Mouse (Mus musculus) testis, postnatal 10 days (tissue): ENCODE measurements around the gene H2-T24.
"Not testable (repeated sequence)": the region's sequence is repeated elsewhere in the genome, so short reads cannot be mapped to it uniquely, and the experiment has no call there.

Experiments
- DNase-seq: peaks from one replicate; pipeline ENCODE4 v3.0.0; 2021; ENCODE audit warnings: low spot score

Gene H2-T24

GRCm38 (mm10) chr17:36020191-36021073 lies at the start of gene H2-T24:
H2-T24 (minus strand) TSS chr17:36020560.
- DNase-seq, result peak; percentile 72

- DNase-seq, result peak; percentile 93
These were observed 40.5 kb upstream of the H2-T24 start for GRCm38 (mm10) chr17:36060829-36061228.

DNA sequence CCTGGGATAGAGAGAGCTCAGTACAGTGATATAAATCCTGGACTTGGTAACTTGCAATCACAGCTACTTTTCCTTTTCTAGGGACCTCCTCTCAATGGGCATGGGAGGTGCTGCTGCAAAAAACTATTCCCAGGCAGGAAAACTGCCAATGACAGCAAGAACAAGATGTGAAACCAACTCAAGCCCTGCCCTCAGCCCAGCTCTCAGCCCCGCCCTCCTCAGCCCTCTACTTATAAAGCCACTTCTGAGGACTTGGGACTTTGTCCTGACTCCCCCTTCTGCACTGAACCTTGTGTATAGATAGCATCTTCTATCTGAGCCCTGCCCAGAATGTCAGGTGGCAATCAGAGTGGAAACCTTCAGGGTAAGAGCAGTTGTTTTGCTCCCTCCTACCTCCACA lies 38.0 kb upstream of the H2-T24 start, which contains the start of gene Gm11127:
Gene Gm11127, minus strand, starts transcription at position 10 of the 400 bp plus-strand sequence.
- DNase-seq, result peak; percentile 2

DNA sequence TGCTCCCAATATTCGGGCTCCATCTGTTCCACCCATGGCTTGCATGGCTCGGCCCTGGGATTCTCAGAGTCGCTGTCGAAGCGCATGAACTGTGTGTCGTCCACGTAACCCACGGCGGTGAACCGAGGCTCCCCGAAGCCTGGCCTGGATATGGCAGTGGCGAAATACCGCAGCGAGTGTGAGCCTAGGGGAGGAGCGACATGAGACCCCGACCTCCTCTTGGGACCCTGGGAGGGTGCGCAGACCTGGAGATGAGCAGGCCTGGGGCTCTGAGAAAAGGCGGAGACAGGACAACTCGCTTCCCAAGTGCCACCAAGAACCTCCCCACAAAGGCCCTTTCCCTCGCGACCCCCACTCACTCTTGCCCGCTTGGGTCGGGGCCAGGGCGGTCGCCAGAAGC lies 37.6 kb upstream of the H2-T24 start:
- DNase-seq, result peak; percentile 22

- no peak for DNase-seq
These were observed 22.9 kb upstream of the H2-T24 start for GRCm38 (mm10) chr17:36043286-36043685.

DNA sequence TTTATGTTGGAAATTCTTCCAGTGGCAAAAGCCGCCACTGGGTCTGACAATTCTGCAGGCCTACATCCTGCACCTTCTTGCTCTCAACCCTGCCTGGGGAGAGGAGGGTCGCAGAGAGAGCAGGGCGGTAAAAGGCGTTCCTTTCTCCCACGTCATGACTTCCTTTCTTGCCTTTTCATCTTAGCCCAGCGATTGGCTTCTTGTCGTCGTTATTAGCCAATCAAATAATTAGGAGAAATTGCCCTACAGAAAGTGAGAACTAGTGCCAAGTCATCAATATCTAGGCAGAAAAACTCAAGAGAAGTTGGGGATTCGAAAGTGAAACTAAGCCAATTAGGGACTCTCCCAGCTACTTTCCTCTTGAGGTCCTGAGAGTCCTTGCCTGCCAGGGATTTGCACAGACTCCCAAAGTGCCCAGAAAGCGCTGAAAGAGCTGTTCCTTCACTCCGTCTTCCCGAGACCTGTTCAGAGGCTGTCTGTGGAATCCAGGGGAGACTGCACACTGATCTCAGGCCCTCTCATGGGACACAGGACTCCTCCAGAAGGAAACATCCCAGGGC lies 22.3 kb upstream of the H2-T24 start, which contains the start of the genes H2-T22 and Gm6034:
Gene H2-T22, minus strand, starts transcription at position 138 of the 560 bp plus-strand sequence.
Gene Gm6034, plus strand, starts transcription at position 352 of the 560 bp plus-strand sequence.
- DNase-seq, result not testable (repeated sequence)

DNA sequence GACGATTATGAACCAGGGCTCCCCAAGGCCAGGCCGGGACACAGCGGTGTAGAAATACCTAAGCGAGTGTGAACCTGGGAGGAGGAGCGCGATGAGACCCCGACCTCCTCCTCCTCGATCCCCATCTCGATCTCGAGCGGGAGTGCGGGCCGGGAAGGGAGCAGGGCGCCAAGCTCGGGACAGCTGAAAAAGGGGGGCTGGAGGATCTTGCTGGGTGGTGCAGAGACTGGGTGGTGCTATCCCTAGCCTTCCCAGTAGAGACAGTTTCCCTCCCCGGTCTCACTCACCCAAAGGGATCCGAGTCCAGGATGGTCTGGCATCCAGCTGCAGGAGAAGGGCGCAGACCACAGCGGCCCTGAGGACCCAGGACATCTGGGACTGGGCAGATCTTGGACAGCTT lies 21.7 kb upstream of the H2-T24 start:
- not testable (repeated sequence) for DNase-seq

- not testable (repeated sequence) for DNase-seq
These were observed 20.2 kb upstream of the H2-T24 start for GRCm38 (mm10) chr17:36040604-36041003.

DNA sequence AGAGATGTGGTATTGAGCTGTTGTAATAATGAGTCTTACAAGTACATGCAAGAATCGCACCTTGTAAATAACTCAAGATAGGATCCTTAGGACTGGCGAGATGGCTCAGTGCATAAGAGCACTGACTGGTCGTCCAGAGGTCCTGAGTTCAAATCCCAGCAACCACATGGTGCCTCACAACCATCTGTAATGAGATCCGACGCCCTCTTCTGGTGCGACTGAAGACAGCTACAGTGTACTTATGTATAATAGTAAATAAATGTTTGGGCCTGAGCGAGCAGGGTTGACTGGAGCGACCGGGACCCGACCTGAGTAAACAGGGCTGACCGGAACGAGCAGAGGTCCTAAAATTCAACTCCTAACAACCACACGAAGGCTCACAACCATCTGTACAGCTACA lies 15.8 kb upstream of the H2-T24 start:
- not testable (repeated sequence) for DNase-seq

DNA sequence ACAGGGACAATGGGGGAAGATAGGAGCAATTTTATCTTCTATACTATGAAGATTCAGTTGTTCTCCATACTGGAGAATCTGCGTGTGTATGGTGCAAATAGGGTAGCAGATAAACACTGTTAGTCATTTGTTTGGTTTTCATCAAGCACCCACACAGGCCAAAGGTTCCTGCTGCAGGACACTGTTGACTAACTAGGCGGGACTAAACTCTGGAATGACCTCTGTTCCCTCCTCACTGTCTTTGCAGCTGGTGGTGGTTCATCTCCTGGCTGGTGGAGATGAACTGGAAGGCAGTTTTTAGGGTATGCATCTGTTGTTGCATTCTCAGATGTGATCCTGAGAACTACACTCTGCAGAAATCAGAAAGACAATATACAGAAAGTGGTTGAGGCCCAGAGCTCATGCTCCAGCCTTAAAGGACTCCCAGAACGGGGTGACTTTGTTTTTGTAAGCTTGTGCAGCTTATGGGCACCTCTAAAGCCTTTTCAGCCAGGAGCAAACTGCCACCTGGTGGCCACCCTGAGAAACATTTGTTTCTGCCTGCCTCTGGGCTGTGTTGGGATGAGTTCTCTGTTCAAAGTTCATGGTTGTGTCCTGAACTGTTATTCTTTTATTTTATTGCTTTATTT lies 14.8 kb upstream of the H2-T24 start:
- DNase-seq, result peak; percentile 73

DNA sequence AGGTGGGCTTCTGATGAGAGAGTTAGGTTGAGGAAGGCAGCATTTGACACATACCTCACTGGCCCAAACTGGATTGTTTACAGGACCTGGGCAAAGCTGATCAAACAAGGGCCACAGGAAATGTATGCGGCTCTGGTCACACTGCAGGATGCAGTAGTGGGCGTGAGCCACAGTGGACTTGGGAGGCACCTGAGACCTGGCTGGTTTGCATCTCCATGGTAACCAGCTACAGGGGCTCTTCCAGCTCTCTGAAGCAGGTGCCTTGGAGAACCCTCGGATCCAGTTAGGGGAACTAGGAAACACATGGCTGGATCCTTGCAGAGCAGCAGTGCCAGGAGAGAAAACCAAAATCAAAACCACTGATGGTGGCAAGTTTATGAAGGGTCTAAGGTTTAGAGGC lies 14.2 kb upstream of the H2-T24 start:
- not testable (repeated sequence) for DNase-seq

- peak; percentile 59 for DNase-seq
These were observed 12.1 kb upstream of the H2-T24 start, which contains the start of gene H2-T23 for GRCm38 (mm10) chr17:36032351-36032875. H2-T23 (minus strand) TSS chr17:36032855.

GRCm38 (mm10) chr17:36031583-36032331 lies 11.4 kb upstream of the H2-T24 start:
- DNase-seq, result not testable (repeated sequence)

- not testable (repeated sequence) for DNase-seq
These were observed 10.6 kb upstream of the H2-T24 start for GRCm38 (mm10) chr17:36030703-36031582.

- DNase-seq, result not testable (repeated sequence)
These were observed 9.8 kb upstream of the H2-T24 start for GRCm38 (mm10) chr17:36030046-36030702.

GRCm38 (mm10) chr17:36028879-36029619 lies 8.7 kb upstream of the H2-T24 start:
- DNase-seq, result no peak

GRCm38 (mm10) chr17:36027663-36028062 lies 7.3 kb upstream of the H2-T24 start:
- DNase-seq, result no peak

DNA sequence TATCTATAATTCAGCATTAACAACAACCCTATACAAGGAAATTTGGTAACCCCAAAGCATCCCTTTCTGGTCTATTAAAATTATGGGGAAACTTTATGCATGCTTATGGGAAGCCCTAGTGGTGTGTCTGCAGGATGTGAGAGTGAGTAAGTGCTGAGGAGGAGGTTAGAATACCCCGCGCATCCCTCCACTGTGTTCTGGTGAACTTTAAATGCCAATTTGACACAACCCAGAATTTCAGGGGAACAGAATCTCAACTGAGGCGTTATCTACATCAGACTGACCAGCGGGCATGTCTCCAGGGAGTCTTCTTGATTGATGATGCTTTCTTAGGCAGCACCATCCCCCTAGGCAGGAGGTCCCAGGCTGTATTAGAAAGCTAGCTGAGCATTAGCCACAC lies 5.5 kb upstream of the H2-T24 start:
- no peak for DNase-seq

DNA sequence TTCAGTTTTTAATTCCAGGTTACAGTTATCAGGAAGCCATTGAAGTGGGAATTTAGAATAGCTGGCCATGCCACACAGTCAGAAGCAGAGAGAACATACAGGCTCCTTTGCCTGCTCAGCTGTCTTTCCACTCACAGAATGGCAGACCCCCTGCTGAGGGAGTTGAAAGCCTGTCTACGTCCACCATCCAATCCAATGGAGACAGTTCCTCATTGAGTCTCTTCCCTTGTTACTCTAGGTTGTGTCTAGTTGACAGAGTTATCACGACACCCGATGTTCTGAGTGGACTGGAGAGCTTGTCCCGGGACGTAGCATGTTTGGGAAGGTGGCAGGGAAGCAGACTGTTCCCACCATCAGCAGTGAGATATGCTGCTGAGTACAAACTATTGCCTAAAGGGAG lies 4.8 kb upstream of the H2-T24 start:
- DNase-seq, result no peak
